Mouse (Mus musculus): ENCODE measurements around the gene Pcgf1. TPM values are rescaled to one million over a fixed set of nuclear protein-coding genes. Genes with fewer than 3 reads are reported as not detected.

Pcgf1 gene
- polyA plus RNA-seq, 1 experiment: 31.0 TPM

- Histone ChIP-seq H3K4me3 (ENCODE audit: insufficient read depth, low read length) (no peak overlapping the region), H3K27ac (ENCODE audit: insufficient read depth, low read depth, low read length) (no peak overlapping the region), H3K4me1 (ENCODE audit: control insufficient read depth, insufficient read depth, low read length) (peaks cover 9% of the 10 kb centered on the region)
- TF ChIP-seq CTCF (IDR thresholded peaks at IDR 0.05; ENCODE audit: low read depth, low read length) (no peak), POLR2A (IDR thresholded peaks at IDR 0.05; ENCODE audit: borderline replicate concordance, low read depth, low read length) (no peak)
Measured at GRCm38 (mm10) chr6:83074979-83075378, 2.7 kb upstream of the Pcgf1 start.

- H3K27ac ChIP-seq (ENCODE audit: insufficient read depth, low read depth, low read length): peak overlapping the region; percentile 65
- peak overlapping the region; percentile 69 for H3K4me3 ChIP-seq (ENCODE audit: insufficient read depth, low read length)
- peaks cover 6% of the 10 kb centered on the region; the same call in 1 of the 2 replicates for H3K4me1 ChIP-seq (ENCODE audit: control insufficient read depth, insufficient read depth, low read length)
- TF ChIP-seq POLR2A (IDR thresholded peaks at IDR 0.05; ENCODE audit: borderline replicate concordance, low read depth, low read length) (no peak), CTCF (IDR thresholded peaks at IDR 0.05; ENCODE audit: low read depth, low read length) (0 out of 2 replicates have a peak, but pooled peaks have one; percentile 33)
Measured at GRCm38 (mm10) chr6:83078324-83078858, 722 bp downstream of the Pcgf1 start.

GRCm38 (mm10) chr6:83080210-83080609, 2.5 kb downstream of the Pcgf1 start:
- Histone ChIP-seq H3K27ac (ENCODE audit: insufficient read depth, low read depth, low read length) (no peak overlapping the region), H3K4me3 (ENCODE audit: insufficient read depth, low read length) (no peak overlapping the region), H3K4me1 (ENCODE audit: control insufficient read depth, insufficient read depth, low read length) (peaks cover 6% of the 10 kb centered on the region; the same call in 1 of the 2 replicates)
- no peak for TF ChIP-seq POLR2A (IDR thresholded peaks at IDR 0.05; ENCODE audit: borderline replicate concordance, low read depth, low read length)
- TF ChIP-seq CTCF (IDR thresholded peaks at IDR 0.05; ENCODE audit: low read depth, low read length): no peak

GRCm38 (mm10) chr6:83083497-83083896, 5.8 kb downstream of the Pcgf1 start:
- no peak overlapping the region for H3K27ac ChIP-seq (ENCODE audit: insufficient read depth, low read depth, low read length)
- H3K4me3 ChIP-seq (ENCODE audit: insufficient read depth, low read length): no peak overlapping the region
- H3K4me1 ChIP-seq (ENCODE audit: control insufficient read depth, insufficient read depth, low read length): peaks cover 6% of the 10 kb centered on the region; the same call in 1 of the 2 replicates
- no peak for TF ChIP-seq POLR2A (IDR thresholded peaks at IDR 0.05; ENCODE audit: borderline replicate concordance, low read depth, low read length)
- TF ChIP-seq CTCF (IDR thresholded peaks at IDR 0.05; ENCODE audit: low read depth, low read length): no peak

GRCm38 (mm10) chr6:83084477-83084876, 6.8 kb downstream of the Pcgf1 start:
- TF ChIP-seq POLR2A (IDR thresholded peaks at IDR 0.05; ENCODE audit: borderline replicate concordance, low read depth, low read length) (no peak), CTCF (IDR thresholded peaks at IDR 0.05; ENCODE audit: low read depth, low read length) (no peak)
- peaks cover 2% of the 10 kb centered on the region; the same call in 1 of the 2 replicates for H3K4me1 ChIP-seq (ENCODE audit: control insufficient read depth, insufficient read depth, low read length)
- no peak overlapping the region for H3K27ac ChIP-seq (ENCODE audit: insufficient read depth, low read depth, low read length)
- H3K4me3 ChIP-seq (ENCODE audit: insufficient read depth, low read length): no peak overlapping the region

GRCm38 (mm10) chr6:83086121-83087035, 8.7 kb downstream of the Pcgf1 start, which contains the start of gene Lbx2:
TSS of gene Lbx2 (plus strand) at chr6:83086367.
- Histone ChIP-seq H3K27ac (ENCODE audit: insufficient read depth, low read depth, low read length) (no peak within 1 kb of the TSS), H3K4me1 (ENCODE audit: control insufficient read depth, insufficient read depth, low read length) (peaks cover 2% of the 10 kb centered on the region; the same call in 1 of the 2 replicates), H3K4me3 (ENCODE audit: insufficient read depth, low read length) (peak within 1 kb of the TSS; percentile 53)
- TF ChIP-seq POLR2A (IDR thresholded peaks at IDR 0.05; ENCODE audit: borderline replicate concordance, low read depth, low read length) (no peak), CTCF (IDR thresholded peaks at IDR 0.05; ENCODE audit: low read depth, low read length) (no peak)

- Histone ChIP-seq H3K4me1 (ENCODE audit: control insufficient read depth, insufficient read depth, low read length) (peaks cover 6% of the 10 kb centered on the region; the same call in 1 of the 2 replicates), H3K27ac (ENCODE audit: insufficient read depth, low read depth, low read length) (no peak overlapping the region), H3K4me3 (ENCODE audit: insufficient read depth, low read length) (0 out of 2 replicates have a peak overlapping the region, but pooled peaks have one; percentile 11)
- TF ChIP-seq CTCF (IDR thresholded peaks at IDR 0.05; ENCODE audit: low read depth, low read length): no peak
- TF ChIP-seq POLR2A (IDR thresholded peaks at IDR 0.05; ENCODE audit: borderline replicate concordance, low read depth, low read length): no peak
Measured at GRCm38 (mm10) chr6:83087205-83087925, 9.7 kb downstream of the Pcgf1 start.

GRCm38 (mm10) chr6:83087926-83088260, 10.2 kb downstream of the Pcgf1 start:
- Histone ChIP-seq H3K4me3 (ENCODE audit: insufficient read depth, low read length) (no peak overlapping the region), H3K27ac (ENCODE audit: insufficient read depth, low read depth, low read length) (no peak overlapping the region), H3K4me1 (ENCODE audit: control insufficient read depth, insufficient read depth, low read length) (peaks cover 11% of the 10 kb centered on the region)
- TF ChIP-seq CTCF (IDR thresholded peaks at IDR 0.05; ENCODE audit: low read depth, low read length) (no peak), POLR2A (IDR thresholded peaks at IDR 0.05; ENCODE audit: borderline replicate concordance, low read depth, low read length) (no peak)

GRCm38 (mm10) chr6:83092416-83093127, 14.9 kb downstream of the Pcgf1 start:
- Histone ChIP-seq H3K27ac (ENCODE audit: insufficient read depth, low read depth, low read length) (no peak overlapping the region), H3K4me1 (ENCODE audit: control insufficient read depth, insufficient read depth, low read length) (peaks cover 9% of the 10 kb centered on the region), H3K4me3 (ENCODE audit: insufficient read depth, low read length) (no peak overlapping the region)
- no peak for TF ChIP-seq POLR2A (IDR thresholded peaks at IDR 0.05; ENCODE audit: borderline replicate concordance, low read depth, low read length)
- TF ChIP-seq CTCF (IDR thresholded peaks at IDR 0.05; ENCODE audit: low read depth, low read length): no peak

Measured in bone marrow macrophage, adult 2 months (primary cell).